Comparison of ENCODE assay signal across 18 mouse cellular contexts in genomic region chr9:30344866-30345265, GRCm38 (mm10).
"Had no signal": no experiment of that assay in that cellular context is flagged by ENCODE, and none has a peak within 500 bp of the region (broad histone marks: within the 10 kb centered on the region; RNA-seq: fewer than 3 reads in every experiment).

No protein-coding gene starts in this region.

- H3K9ac ChIP-seq: liver, postnatal 0 days; lung, embryonic 15.5 days; midbrain, embryonic 13.5 days; midbrain, embryonic 15.5 days; neural tube, embryonic 12.5 days; stomach, embryonic 15.5 days had no signal

- H3K4me2 ChIP-seq: lung, embryonic 15.5 days; midbrain, embryonic 11.5 days; midbrain, embryonic 13.5 days; midbrain, embryonic 15.5 days; neural tube, embryonic 12.5 days; stomach, embryonic 15.5 days had no signal

- H3K36me3 ChIP-seq: lung, embryonic 15.5 days; midbrain, embryonic 13.5 days; midbrain, embryonic 15.5 days; neural tube, embryonic 12.5 days; stomach, embryonic 15.5 days had no signal

- H3K4me3 ChIP-seq: lung, embryonic 15.5 days; megakaryocyte, embryonic 14.5 days; midbrain, embryonic 13.5 days; midbrain, embryonic 15.5 days; neural tube, embryonic 12.5 days; stomach, embryonic 15.5 days had no signal

- DNase-seq: liver, postnatal 0 days; lung, adult 2 months; lung, postnatal 14 days; lung, postnatal 36 days; right cerebral cortex, postnatal 14 days; thymus, adult 2 months; thymus, postnatal 25 days; thymus, postnatal 4 days had no signal

- ATAC-seq: liver, postnatal 0 days; lung, postnatal 0 days; midbrain, embryonic 13.5 days; midbrain, embryonic 15.5 days had no signal

- H3K9me3 ChIP-seq: lung, embryonic 15.5 days; megakaryocyte, embryonic 14.5 days; midbrain, embryonic 13.5 days; midbrain, embryonic 15.5 days; neural tube, embryonic 12.5 days; stomach, embryonic 15.5 days had no signal

- H3K27me3 ChIP-seq: lung, embryonic 15.5 days; megakaryocyte, embryonic 14.5 days; midbrain, embryonic 13.5 days; midbrain, embryonic 15.5 days; neural tube, embryonic 12.5 days; stomach, embryonic 15.5 days had no signal

- H3K4me1 ChIP-seq: lung, embryonic 15.5 days; megakaryocyte, embryonic 14.5 days; midbrain, embryonic 13.5 days; midbrain, embryonic 15.5 days; neural tube, embryonic 12.5 days; stomach, embryonic 15.5 days had no signal

- H3K27ac ChIP-seq: lung, embryonic 15.5 days; macrophage; midbrain, embryonic 13.5 days; midbrain, embryonic 15.5 days; neural tube, embryonic 12.5 days; stomach, embryonic 15.5 days; stomach, postnatal 0 days had no signal
